Mouse (Mus musculus) telencephalon, adult 2 months (tissue): Measurements from ENCODE around the gene Mtx3.

Experiments
- DNase-seq: peaks from one replicate; pipeline ENCODE4 v3.0.0-alpha.2; 2011; ENCODE audit warnings: low read depth, low spot score

The Mtx3 gene

GRCm38 (mm10) chr13:92882986-92883720 lies 38.6 kb downstream of the Mtx3 start:
- no peak for DNase-seq

- no peak for DNase-seq
These were observed 39.6 kb downstream of the Mtx3 start for GRCm38 (mm10) chr13:92884206-92884605.

- no peak for DNase-seq
These were observed 40.4 kb downstream of the Mtx3 start for GRCm38 (mm10) chr13:92884930-92885329.

- DNase-seq: no peak
These were observed 54.5 kb downstream of the Mtx3 start for GRCm38 (mm10) chr13:92899087-92899486.

GRCm38 (mm10) chr13:92903291-92903690 lies 58.7 kb downstream of the Mtx3 start:
- DNase-seq: no peak

- DNase-seq: no peak
These were observed 61.4 kb downstream of the Mtx3 start for GRCm38 (mm10) chr13:92905944-92906343.

GRCm38 (mm10) chr13:92907366-92907765 lies 62.8 kb downstream of the Mtx3 start:
- DNase-seq: no peak
